Mouse (Mus musculus) embryo, embryonic 10 days (tissue): ENCODE measurements around the gene Dhh.

Source experiments
- DNase-seq: peaks from one replicate; pipeline ENCODE4 v3.0.0-alpha.2; 2015; ENCODE audit warnings: low spot score

Dhh gene

DNA sequence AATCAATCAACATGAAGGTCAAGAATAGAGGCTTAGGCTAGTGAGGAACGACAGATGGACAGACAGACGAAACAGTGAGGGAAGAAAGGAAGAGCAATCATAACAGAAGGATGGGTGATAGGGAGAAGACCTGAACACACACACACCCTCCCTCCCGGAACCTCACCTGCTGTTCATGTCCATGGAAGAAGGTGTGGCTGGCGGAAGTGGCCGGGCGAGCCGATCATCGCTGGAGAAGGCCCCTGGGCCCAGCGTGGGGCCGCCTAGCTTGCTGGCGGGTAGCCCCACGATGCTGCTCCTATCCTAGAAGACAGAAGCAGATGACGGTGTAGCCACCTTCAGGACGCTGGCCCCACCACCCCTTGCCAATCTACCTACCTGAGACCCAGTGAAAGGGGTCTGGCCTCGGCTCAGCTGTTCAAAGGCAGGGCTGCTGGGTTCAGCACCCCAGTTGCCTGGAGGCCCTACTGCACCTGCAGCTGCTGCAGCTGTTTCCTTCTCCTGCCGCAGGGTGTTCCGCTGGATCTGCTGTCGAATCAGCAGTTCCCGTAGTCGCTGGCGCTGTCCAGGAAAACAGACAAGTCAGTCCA is 47.0 kb downstream of the Dhh start:
- DNase-seq, result no peak

DNA sequence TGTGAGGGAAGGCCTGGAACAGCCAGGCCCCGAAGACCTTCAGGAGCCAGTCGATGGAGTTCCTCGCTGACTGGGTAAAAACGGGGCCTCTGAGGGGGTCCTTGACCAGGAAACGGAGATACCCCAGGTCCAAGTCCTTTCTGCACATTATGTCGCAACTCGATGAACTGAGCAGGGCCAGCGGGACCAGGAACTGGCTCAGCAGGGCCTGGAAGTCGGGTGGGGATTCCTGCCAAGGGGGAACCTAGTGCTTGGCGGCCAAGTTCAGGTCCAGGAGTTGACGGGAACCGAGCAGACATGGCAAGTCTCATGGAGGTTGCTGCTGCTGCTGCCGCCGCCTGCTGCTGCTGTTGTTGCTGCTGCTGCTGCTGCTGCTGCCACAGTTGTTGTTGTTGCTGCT is 47.7 kb downstream of the Dhh start:
- no peak for DNase-seq

DNA sequence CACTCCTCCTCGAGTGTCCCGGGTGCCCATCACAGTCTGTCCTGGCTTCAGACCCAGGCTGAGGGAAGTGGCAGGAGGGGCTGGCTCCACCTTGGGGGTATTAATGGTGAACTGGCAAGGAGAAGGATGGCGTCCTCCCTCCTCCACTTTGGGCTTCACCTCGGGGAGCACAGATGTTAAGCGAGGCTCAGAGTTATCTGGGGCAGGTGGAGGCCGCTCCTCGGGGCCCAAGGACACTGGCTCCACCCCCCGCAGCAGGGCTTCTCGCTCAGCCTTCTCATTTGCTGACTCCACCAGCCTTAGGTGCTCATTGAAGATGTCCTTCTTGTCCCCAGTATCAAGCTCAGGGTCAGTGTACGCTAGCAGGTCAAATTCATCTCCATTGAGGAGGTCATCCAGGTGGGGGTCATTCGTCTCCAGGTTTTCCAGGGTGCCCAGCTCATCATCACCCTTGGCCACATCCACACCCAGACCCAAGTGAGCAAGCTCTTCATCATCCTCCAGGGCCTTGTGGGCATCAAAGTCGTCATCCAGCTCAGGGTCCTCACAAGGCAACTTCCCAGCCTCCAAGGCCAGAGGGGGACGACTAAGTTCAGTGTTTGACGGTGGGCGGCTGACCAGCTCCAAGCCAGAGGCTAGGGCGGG is 48.3 kb downstream of the Dhh start:
- DNase-seq, result no peak

DNA sequence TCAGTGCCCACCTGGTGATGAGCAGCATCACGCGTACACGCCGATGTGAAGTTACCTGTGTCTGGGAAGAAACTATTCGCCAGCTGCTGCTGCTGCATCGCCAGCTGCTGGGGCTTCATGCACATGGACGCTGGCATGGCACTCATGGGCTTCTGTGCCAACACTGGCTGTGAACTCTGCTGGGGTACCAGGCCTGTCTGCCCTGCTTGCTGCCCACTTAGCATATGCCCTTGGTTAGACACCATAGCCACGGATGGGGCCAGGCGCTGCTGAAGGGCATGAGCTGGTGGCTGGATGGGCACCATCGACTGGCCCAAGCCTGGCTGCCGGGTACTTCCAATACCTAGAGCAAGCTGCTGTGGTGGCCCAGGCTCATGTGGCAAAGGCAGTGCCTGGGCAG is 49.2 kb downstream of the Dhh start:
- no peak for DNase-seq

DNA sequence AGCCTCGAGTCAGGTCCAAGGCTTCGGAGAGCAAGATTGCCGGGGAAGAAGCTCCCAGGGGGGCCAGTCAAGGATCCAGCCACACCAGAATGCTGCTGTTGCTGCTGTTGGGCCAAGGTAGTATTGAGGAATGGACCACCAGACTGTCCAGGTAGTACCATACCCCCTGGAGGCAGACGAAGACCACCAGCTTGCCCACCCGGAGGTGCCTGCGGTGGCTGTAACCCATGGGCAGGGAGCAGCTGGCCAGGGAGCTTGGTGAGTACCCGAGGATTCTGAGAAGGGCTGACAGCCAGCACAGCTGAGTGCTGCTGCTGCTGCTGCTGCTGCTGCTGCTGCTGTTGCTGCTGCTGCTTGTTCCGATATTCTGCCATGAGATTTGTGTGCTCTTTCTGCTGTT is 52.2 kb downstream of the Dhh start:
- DNase-seq, result no peak

DNA sequence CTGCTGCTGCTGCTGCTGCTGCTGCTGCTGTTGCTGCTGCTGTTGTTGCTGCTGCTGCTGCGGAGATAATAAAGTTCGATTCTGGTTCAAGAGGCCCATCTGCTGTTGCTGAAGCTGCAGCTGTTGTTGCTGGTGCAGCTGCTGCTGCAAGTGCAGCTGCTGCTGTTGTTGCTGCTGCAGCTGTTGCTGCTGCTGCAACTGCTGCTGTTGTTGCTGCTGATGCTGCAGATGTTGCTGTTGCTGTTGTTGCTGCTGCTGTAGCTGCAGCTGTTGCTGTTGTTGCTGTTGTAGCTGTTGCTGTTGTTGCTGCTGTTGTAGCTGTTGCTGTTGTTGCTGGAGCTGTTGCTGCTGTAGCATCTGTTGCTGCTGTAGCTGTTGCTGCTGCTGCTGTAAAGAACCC is 53.2 kb downstream of the Dhh start:
- no peak for DNase-seq

DNA sequence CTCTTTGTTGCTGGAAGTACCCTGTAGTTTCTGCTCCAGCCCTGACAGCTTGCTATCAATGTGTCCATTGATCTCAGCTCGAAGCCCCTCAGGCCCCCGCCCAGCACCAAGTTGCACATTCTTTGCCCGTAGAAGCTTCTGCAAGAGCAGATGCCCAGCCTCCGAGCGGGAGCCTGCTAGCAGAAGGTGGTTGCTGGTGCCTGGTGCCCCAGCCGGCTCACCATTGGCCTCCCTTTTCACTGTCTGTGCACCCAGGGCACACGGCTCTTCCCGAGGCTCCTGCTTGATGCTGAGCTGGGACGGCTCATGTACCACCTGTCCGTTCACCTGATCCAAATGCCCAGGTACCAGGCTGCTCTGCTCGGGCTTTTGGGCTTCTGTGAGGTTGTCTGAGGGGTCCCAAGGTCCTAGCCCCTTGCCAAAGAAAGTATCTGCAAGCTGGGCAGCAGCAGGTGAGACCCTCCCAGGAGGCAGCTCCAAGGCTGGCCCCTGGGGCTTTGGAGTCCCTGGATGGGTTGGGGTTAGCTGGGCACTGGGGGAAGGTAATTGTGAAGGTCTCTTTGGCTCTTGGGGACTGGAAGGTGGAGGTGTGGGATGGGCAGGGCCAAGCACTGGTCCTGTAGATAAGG is 54.6 kb downstream of the Dhh start:
- no peak for DNase-seq
